Mouse (Mus musculus) spleen, adult 2 months (tissue): ENCODE results near the gene Ddc.

Experiments used
- CTCF ChIP-seq: fragments of 200-500 bp; IDR thresholded peaks from 2 replicates; pipeline ENCODE4 v1.5.1; 2011; ENCODE audit warnings: mild to moderate bottlenecking, inconsistent platforms; ENCODE audit not compliant: insufficient read depth, insufficient read length, insufficient replicate concordance; ENCODE audit errors: extremely low read depth
- POLR2A ChIP-seq: fragments of 200-500 bp; IDR thresholded peaks from 2 replicates; pipeline ENCODE4 v1.6.1; 2011; ENCODE audit warnings: low read depth, low read length, inconsistent platforms

DNA sequence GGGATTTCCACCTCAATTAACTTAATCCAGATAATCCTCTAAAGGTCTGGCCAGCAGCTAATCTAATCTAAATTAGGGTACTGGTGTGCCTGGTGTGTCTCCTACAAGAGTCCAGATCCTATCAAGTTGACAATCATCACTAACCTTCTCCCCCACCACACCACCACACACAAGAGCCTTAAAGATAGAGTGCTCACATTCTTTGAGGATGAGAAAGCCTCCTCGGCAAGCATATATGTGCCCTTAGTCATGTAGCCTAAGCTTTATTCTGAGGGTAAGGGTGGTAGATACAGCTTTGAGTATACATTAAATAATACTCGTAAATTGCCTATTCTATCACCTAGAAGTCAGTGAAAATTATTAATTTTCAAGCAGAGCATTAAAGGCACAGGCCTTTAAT lies 57.2 kb downstream of the Ddc start:
- no peak for TF ChIP-seq POLR2A
- TF ChIP-seq CTCF = no peak
